Mouse (Mus musculus) kidney, postnatal 14 days (tissue): ENCODE measurements at regions not wholly inside any gene's neighbourhood (a gene's known extent, or its start where the extent isn't known, plus 50 kb on each side); places are given as distances from the start of the nearest gene placed in this dataset.

Experiments
- DNase-seq: peaks from one replicate; pipeline ENCODE4 v3.0.0; 2022; ENCODE audit warnings: mixed read lengths

GRCm38 (mm10) chr12:35231414-35232321, 184.7 kb downstream of the Snx13 start:
- no peak for DNase-seq

DNA sequence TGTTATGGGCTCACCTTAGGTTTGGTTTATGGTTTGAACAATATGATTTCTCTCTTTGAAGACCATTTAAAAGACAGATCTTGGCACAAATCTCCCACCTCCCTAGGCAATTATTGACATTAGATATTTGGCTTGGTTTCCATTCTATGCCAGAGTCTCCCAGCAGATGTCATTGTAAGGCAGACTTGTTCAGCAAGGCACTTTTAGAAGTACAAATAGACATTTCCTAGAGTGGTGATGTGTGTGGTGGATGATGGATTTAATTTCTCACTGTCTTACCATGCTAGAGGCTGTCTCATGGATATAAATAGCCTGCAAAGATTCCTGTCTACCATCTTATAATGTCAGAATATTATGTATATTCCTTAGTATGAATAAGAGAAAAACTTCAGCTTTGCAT, 173.4 kb downstream of the Snx13 start:
- DNase-seq, result no peak

DNA sequence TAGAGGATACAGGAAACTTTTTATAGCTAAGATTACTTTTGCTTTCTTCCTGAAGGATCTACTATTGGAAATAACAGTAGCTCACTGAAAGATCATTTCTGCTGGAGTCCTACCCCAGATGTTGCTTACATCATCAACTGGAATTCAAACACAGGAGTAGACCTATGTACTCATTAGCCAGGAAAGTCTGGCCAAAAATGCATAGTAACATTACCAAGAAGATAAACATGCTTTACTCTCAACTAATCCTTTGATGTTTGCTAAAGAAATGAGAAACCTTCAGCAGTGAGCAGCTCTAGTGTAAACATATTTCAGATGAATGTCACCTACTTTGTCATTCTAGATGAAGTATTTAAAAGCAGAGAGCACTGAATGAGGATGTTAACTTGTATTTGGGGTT, 173.0 kb downstream of the Snx13 start:
- no peak for DNase-seq

DNA sequence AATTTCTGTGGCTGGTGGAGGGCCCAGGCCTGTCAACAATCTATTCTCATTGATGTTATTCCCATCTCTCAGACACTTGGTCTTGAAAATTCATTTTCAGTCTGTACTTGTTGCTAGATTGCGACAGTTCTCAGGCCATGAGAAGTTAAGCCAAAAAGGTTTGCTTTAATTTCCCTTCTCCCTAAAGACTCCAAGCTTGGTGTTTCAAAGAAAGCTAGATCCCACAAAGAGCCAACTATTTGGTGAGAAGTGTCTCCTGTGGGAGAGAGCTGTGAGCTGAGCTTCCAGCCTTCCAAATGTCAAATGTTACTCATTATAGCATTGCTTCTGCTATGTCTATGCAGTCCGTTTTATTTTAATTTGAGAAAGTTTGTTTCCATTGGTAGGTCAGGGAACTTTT, 169.7 kb downstream of the Snx13 start:
- DNase-seq, result no peak

GRCm38 (mm10) chr12:35209399-35209798, 162.4 kb downstream of the Snx13 start:
- DNase-seq, result no peak

DNA sequence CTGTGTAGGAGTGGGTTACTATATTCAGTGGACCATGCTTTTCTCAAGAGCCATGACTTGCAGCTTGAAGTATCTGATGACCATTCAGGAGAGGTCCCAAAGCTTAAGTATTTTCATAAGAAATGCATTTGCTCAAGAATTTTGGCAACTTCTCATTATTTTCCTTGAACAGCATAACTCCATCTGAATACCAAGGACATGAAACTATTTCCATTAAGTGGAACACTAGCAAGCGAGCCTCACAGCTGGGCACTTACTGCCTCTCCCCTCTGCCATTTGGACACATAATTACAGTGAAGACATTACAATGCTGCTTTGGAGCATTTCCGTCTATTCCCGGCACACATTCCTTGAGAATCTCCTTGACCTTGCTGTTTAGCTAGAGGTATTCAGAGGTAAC, 160.6 kb downstream of the Snx13 start:
- DNase-seq, result no peak

DNA sequence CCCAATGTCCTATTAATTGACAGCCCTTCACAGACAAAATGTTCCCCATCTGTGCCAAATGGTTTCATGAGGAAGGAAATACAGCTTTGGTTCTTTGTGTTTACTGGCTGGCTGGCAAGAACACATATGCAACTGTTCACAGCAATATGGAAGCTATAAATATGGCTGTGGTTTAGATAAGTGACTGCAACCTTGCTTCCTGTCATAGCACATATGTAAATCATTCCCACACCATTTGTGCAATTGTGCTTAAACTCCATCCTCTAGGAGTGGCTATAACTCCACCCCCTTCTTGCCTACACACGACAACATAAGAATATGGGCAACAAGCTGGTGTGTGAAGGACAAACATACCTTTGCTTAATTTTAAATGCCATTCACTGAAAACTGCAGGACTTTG, 156.4 kb downstream of the Snx13 start:
- no peak for DNase-seq

DNA sequence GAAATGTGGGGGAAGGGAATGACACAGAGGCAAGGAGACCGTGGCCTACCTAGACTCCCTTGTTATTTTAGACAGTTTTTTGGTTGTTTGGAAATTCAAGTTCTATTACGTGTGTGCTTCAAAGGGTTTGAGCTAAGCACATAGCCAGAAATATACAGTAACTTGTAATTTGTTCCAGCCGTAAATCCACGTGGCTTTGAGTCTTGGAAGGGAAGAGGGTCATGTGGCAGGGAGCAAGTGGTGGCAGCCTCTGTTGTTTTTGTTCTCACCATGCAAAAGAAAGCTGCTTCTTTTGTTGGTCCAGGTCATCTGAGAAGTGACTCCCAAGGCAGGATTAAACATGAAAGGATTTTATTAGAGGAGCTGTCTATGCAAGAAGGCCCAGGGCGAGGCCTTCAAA, 153.1 kb downstream of the Snx13 start:
- no peak for DNase-seq
